Mouse (Mus musculus) heart, adult 2 months (tissue): ENCODE measurements around the gene Ahdc1. TPM values are rescaled to one million over a fixed set of nuclear protein-coding genes. Genes with fewer than 3 reads are reported as not detected.
A peak's percentile ranks its signal among the peaks of the same experiment; 100 is the strongest.

Experiments used
- DNase-seq, 2 experiments: peaks; one replicate each; pipeline ENCODE4 v3.0.0; 2021
- H3K27ac ChIP-seq: fragments of 200-600 bp; 2 replicates; pipeline ENCODE4 v1.8.1; 2022
- H3K27me3 ChIP-seq: fragments of 200-500 bp; 2 replicates; pipeline ENCODE4 v1.6.1; 2012; ENCODE audit warnings: mild to moderate bottlenecking, low read length, inconsistent platforms, mixed read lengths; ENCODE audit not compliant: control insufficient read depth, insufficient read depth
- H3K36me3 ChIP-seq: fragments of 200-500 bp; 2 replicates; pipeline ENCODE4 v1.6.1; 2012; ENCODE audit warnings: low read length, inconsistent platforms; ENCODE audit not compliant: control insufficient read depth, insufficient read depth
- H3K4me1 ChIP-seq: fragments of 200-500 bp; 2 replicates; pipeline ENCODE4 v1.6.1; 2011; ENCODE audit warnings: low read length; ENCODE audit not compliant: control insufficient read depth, insufficient read depth
- H3K4me3 ChIP-seq: fragments of 200-600 bp; 2 replicates; pipeline ENCODE4 v1.8.1; 2022
- H3K79me2 ChIP-seq: fragments of 200-500 bp; replicated peaks from 2 replicates; pipeline ENCODE4 v1.6.1; 2012; ENCODE audit warnings: mild to moderate bottlenecking, inconsistent platforms, low read length, moderate library complexity, mixed read lengths; ENCODE audit not compliant: control insufficient read depth, insufficient read depth
- H3K9ac ChIP-seq: fragments of 200-500 bp; 2 replicates; pipeline ENCODE4 v1.6.1; 2012; ENCODE audit warnings: low read depth, mild to moderate bottlenecking, control low read depth, inconsistent platforms, low read length, mixed read lengths
- CTCF ChIP-seq: fragments of 200-600 bp; IDR thresholded peaks from 2 replicates; pipeline ENCODE4 v1.8.1; 2022; ENCODE audit warnings: antibody characterized with exemption, mild to moderate bottlenecking, moderate library complexity
- EP300 ChIP-seq: fragments of 200-500 bp; IDR thresholded peaks from 2 replicates; pipeline ENCODE4 v1.6.1; 2011; ENCODE audit warnings: low read depth, low read length, control low read depth; ENCODE audit not compliant: insufficient read depth
- POLR2A ChIP-seq: fragments of 200-500 bp; IDR thresholded peaks from 2 replicates; pipeline ENCODE4 v1.6.1; 2011; ENCODE audit warnings: mild to moderate bottlenecking, low read depth, low read length, control low read depth; ENCODE audit not compliant: insufficient read depth
- WGBS: fragments of 180-500 bp; shearing (Covaris S2); methylation state at CpG from one replicate; pipeline ENCODE4 v1.1.7; 2018; 5-methylcytosine and 5-hydroxymethylcytosine counted together
- intact Hi-C: fragments of 180-260 bp; cut with DNase I; formaldehyde crosslinking; loops from one replicate; pipeline ENCODE4 v1.15.1; 2025
- polyA plus RNA-seq: library from polyadenylated mRNA; depleted of rRNA; stranded (reverse); fragments of >200 nt; gene quantifications from 2 replicates; pipeline ENCODE4 v1.2.3, GENCODE M21; 2012
- total RNA-seq, 2 experiments: library from RNA; stranded (reverse); gene quantifications; 2 replicates each; pipeline ENCODE4 v1.2.3; 2021

Ahdc1 gene
- total and polyA plus RNA-seq, 3 experiments: 21.8 to 50.9 (median 42.6) TPM

DNA sequence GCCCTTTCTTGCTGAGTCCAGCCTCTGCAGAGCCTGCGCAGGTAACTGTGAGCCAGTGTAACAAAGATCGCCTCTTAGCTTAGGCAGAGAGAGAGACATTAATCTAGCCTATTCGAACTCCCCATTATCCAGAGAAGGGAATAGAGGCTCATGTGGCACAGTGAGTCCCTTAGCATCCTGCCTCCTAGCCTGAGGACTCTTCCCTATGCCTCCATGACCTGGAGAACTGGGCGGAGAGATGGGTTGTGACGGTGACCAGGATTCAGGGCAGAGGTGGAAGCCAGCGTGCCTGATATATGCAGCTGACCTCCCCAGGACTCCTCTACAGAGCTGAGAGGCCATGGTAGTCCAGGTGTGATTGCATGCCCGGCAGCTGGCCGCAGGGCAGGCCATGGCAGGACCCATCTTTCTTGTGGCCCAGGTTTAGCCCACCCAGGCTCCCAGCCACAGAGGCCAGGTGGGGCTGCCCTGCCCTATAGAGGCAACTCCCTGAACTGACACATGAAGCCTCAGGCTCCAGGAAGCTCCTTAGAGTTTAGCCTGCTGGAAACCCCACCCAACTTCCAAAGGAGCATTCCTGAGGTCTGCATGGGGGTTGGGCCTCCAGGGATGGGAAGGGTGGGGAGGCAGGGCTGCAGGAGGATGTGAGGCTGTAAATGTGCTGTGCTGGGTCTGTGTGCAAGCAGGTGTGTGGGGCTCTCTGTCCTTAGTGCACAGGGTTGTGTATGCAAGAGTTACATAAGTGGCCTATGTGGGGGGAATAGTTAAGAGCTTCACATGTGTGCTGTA, 44.3 kb downstream of the Ahdc1 start:
- peaks cover 38% of the 10 kb centered on the region for H3K4me1 ChIP-seq
- intact Hi-C loops: loop anchor here (5.0 kb wide), 1 partner anchor 37 kb away; no protein-coding TSS in a partner anchor

DNA sequence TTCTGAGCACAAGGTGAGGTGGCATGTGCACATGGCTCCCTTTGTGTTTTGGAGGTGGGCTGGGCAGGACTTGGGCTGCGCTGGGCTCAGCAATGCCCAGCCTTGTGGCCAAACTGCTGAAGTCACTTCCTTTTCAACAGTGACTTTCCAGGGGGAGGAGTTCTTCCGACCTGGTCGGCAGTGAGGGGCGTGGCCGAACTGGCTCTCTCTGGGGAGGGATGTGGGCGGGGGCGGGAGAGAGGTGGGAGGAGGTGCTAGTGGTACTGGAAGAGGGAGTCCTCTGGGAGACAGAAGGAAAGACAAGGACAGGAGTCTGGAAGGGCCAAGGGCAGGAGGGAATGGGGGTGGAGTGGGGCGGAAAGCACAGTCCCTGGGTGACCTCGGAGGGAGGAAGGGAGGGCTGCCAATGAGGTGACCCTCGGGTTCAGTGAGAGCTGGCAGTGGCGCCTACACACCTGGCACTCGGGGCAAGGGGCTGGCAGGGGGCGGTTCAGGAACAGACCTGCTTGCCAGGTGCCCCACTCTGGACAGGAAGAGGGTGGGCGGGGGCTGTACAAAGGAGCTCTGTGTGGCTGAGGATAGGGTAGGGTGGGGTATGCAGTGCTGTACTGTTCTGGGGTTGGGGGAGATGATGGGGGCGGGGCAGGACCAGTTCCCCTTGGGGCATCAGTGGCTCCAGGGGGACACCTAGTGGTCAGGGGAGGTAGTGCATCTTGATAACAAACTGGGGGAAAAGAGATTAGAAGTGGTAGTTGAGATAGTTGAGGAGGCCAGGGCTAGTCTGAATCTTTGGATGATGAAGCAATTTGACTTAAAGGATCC, 45.2 kb downstream of the Ahdc1 start:
- WGBS: 1% methylated on average over 14 of the region's 15 CpGs
- peak; percentile 85 to 88 for DNase-seq
- no peaks in the 10 kb centered on the region; the same call in 1 of the 2 replicates for H3K79me2 ChIP-seq
- H3K27ac ChIP-seq: peak overlapping the region; percentile 89
- H3K36me3 ChIP-seq: no peaks in the 10 kb centered on the region
- intact Hi-C loops: loop anchor here (1.0 to 5.0 kb wide), 6 partner anchors 17 to 111 kb away; partner anchors contain the start of gene Ahdc1
- H3K27me3 ChIP-seq: no peaks in the 10 kb centered on the region
- H3K4me3 ChIP-seq: no peak overlapping the region
- H3K4me1 ChIP-seq: peaks cover 30% of the 10 kb centered on the region
- peak overlapping the region; percentile 3 for H3K9ac ChIP-seq
- TF ChIP-seq EP300 (peak; percentile 78), CTCF (peak; percentile 94), POLR2A (peak; percentile 88)

More for the DNA sequence above, 44.3 kb downstream of the Ahdc1 start:
- H3K36me3 ChIP-seq: no peaks in the 10 kb centered on the region
- no peak for DNase-seq
- H3K4me3 ChIP-seq: no peak overlapping the region
- H3K79me2 ChIP-seq: no peaks in the 10 kb centered on the region; the same call in 1 of the 2 replicates
- TF ChIP-seq EP300 (no peak), CTCF (no peak), POLR2A (no peak)
- H3K27ac ChIP-seq: peak overlapping the region; percentile 89
- 71% methylated on average over 8 of the region's 8 CpGs for WGBS
- no peak overlapping the region for H3K9ac ChIP-seq
- no peaks in the 10 kb centered on the region for H3K27me3 ChIP-seq

DNA sequence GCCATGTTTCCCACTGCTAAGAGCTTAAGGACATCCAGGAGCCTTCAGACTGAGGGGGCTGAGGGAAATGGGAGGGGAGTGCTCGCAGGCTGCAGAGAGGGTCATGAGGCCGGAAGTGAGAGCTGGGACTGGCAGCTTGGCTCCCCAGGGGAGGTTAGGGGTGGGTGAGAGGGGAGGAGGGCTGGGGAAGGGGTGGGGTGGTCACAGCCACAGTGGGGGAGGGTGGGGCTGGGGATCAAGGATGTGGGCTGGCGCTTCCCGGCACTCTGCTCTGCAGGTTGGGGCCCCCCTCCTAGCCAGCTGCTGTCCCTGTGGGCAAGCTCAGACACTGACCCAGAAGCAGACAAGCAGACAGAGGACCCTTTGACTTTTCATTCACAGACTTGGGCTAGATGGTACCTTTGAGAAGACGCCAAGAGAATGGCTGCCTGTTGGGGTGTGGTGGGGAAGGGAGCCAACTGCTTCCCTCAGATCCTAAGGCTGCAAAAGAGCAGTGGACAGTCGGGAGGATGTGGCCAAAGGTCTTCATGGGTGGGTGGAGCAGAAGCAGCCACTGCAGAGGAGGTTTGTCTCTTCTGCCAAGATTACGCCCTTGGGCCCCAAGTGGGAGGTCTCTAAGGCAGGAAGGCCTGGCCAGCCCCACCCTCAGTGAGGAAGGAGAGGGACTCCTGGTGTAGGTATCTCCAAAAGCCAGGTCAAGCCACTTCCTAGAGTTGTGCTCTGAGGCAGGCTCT, 46.5 kb downstream of the Ahdc1 start:
- no peak overlapping the region for H3K4me3 ChIP-seq
- DNase-seq: peak; percentile 80 to 88
- intact Hi-C loops: loop anchor here (2.0 to 5.0 kb wide), 4 partner anchors 35 to 113 kb away; no protein-coding TSS in a partner anchor
- H3K27ac ChIP-seq: peak overlapping the region; percentile 89
- no peaks in the 10 kb centered on the region for H3K27me3 ChIP-seq
- TF ChIP-seq CTCF: no peak
- peak; percentile 51 for TF ChIP-seq POLR2A
- peak; percentile 49; the same call in 1 of the 2 replicates for TF ChIP-seq EP300
- H3K79me2 ChIP-seq: 0 out of 2 replicates have a peak, but pooled peaks cover 3% of the 10 kb centered on the region
- peak overlapping the region; percentile 35 for H3K9ac ChIP-seq
- 10% methylated on average over 6 of the region's 7 CpGs for WGBS
- peaks cover 23% of the 10 kb centered on the region for H3K4me1 ChIP-seq
- no peaks in the 10 kb centered on the region for H3K36me3 ChIP-seq

DNA sequence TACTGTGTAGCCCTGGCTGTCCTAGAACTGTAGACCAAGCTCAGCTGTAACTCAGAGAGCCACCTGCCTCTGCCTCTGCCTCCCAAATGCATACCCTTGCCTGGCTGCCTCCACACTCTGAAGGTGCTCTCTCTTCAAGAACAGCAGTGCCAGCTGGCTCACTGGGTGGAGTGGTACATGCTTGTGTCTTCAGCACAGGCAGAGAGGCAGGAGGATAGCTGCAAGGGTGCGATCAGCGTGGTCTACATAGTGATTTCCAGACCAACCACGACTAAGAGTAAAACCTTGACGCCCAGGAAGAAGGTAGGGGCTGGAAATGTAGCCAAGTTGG, 47.0 kb downstream of the Ahdc1 start:
- 75% methylated on average over 4 of the region's 4 CpGs for WGBS
- peak overlapping the region; percentile 35 for H3K9ac ChIP-seq

DNA sequence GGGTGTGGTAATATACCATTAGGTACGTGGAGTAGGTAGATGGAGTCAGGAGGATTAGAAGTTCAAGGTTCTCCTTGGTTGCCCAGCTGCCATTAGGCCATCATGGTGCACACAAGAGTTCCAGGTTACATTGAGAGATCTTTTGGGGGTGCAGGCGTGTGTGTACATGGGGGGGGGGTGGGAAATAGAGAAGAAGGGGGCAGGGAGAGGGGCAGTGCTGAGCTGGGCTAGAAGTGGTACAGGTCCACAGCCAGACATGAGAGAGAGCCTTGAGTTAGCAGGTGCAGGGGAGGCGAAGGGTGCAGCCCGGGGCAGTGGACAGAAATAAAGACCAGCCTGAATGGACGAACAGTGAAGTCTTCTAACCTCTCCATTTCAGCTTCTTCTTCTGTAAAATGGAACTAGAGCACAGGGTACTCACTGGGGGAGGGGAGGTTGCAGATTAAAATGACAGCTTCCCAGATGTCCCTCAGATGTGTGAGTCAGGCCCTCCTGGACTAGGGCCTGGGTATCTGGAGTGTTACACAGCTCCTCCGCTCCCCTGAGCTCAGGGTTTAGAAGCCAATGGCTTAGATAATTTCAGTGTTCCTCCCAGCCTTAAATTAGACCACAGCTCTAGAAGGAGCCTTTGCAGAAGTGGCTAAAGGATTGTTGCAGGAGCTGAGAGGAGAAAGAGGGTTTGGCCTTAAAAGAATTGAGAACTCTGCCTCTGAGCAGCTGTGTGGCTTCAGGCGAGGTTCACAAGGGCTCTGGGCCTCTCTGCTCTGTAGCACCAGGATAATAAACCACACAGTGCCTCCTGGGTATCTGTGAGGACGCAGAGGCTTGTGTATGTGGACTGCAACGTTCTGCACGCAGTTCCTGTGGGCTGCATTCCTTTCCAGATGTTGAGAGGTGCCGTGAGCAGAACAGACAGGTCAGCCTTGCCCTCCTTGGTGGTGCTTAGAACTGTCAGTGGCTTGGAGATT, 47.7 kb downstream of the Ahdc1 start:
- H3K27ac ChIP-seq: peak overlapping the region; percentile 89
- intact Hi-C loops: loop anchor here (5.0 kb wide), 1 partner anchor 34 kb away; no protein-coding TSS in a partner anchor
- WGBS: 61% methylated on average over 11 of the region's 11 CpGs
- DNase-seq: peak in 1 of 2 experiments; percentile 60
- TF ChIP-seq POLR2A: no peak
- no peak for TF ChIP-seq EP300
- H3K27me3 ChIP-seq: no peaks in the 10 kb centered on the region
- peaks cover 21% of the 10 kb centered on the region for H3K4me1 ChIP-seq
- H3K9ac ChIP-seq: no peak overlapping the region
- H3K4me3 ChIP-seq: no peak overlapping the region
- 0 out of 2 replicates have a peak, but pooled peaks cover 3% of the 10 kb centered on the region for H3K79me2 ChIP-seq
- H3K36me3 ChIP-seq: no peaks in the 10 kb centered on the region

More for the DNA sequence above, 47.0 kb downstream of the Ahdc1 start:
- no peak for DNase-seq
- Histone ChIP-seq H3K4me3 (no peak overlapping the region), H3K27ac (peak overlapping the region; percentile 89), H3K4me1 (peaks cover 21% of the 10 kb centered on the region), H3K27me3 (no peaks in the 10 kb centered on the region), H3K79me2 (0 out of 2 replicates have a peak, but pooled peaks cover 3% of the 10 kb centered on the region), H3K36me3 (no peaks in the 10 kb centered on the region)
- intact Hi-C loops: loop anchor here (5.0 kb wide), 1 partner anchor 34 kb away; no protein-coding TSS in a partner anchor
- no peak for TF ChIP-seq EP300
- TF ChIP-seq POLR2A: no peak
- TF ChIP-seq CTCF: no peak
